Mouse (Mus musculus) lung, adult 10 weeks (tissue): ENCODE data around the gene Bcl11a. TPM values are rescaled to one million over a fixed set of nuclear protein-coding genes. Genes with fewer than 3 reads are reported as not detected.

Experiments
- polyA plus RNA-seq: library from polyadenylated mRNA; stranded (reverse); fragments of 350-450 nt; fragmentation: Illumina TruSeq; extraction: RNeasy Lipid Tissue Mini Kit (QIAGEN cat#74804); gene quantifications from one replicate; pipeline ENCODE4 v1.2.3, GENCODE M21; 2014; ENCODE audit warnings: low read depth, low replicate concordance; ENCODE audit not compliant: insufficient read depth

The Bcl11a gene
- polyA plus RNA-seq = 1.7 TPM

DNA sequence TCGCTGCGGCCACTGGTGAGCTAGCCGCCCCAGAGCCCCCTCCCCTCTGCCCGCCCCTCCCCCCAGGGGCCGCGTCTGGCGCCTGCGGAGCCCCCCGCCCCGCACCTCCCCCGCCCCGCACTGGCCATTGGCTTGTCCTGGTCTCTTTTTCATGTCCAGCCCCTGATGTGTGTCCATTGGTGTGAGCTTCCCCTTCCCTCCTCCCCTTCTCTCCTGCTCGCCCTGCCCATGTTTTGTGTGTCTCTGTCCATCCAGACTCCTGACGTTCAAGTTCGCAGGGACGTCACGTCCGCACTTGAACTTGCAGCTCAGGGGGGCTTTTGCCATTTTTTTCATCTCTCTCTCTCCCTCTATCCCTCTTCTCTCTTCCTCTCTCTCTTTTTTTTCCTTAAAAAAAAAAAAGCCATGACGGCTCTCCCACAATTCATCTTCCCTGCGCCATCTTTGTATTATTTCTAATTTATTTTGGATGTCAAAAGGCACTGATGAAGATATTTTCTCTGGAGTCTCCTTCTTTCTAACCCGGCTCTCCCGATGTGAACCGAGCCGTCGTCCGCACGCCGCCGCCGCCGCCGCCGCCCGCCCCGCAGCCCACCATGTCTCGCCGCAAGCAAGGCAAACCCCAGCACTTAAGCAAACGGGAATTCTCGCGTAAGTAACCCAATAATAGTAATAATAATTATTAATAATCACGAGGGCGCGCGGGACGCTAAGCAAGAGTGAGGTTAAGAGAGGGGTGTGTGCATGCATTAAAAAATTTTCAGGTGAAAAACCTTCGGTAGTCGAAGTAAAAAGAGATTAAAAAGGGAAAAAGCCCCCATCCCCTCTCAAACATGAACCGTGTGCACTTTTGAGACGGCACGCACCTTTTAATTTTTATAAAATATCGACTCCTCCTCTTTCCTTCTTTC is at the start of gene Bcl11a:
TSS of gene Bcl11a (plus strand) at position 262 of the 911 bp plus-strand sequence.

DNA sequence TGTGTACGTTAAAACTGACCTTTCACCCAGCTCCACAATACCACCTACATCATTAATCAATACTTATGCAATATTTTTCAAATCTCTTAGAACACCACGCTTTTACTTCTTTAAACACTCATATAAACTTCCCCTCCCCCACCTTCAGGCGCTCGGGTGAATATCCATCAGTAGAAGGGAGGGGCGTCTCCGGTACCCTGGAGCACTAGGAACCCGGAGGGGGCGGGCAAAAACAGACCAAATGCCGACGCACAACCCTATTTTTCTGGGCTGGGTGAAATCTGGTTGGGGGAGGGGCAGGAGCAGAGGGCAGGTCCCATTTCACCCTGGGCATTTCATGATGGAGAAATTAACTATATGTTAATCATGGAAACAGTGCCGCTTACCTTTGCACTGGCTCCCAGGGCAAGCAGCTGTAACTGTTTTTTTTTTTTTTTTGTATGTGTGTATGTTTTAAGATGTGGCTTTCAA is 3.2 kb upstream of the Bcl11a start, which contains the start of gene A830031A19Rik:
TSS of gene A830031A19Rik (minus strand) at position 421 of the 471 bp plus-strand sequence.

Other genes with a start within 250 kb of the Bcl11a start
- 5.8 TPM for gene Papolg, start 182.8 kb upstream of the Bcl11a start, polyA plus RNA-seq
- gene A830031A19Rik, start 3.0 kb upstream of the Bcl11a start, polyA plus RNA-seq = not detected